Mouse (Mus musculus) embryonic fibroblast, embryonic 13.5 days (primary cell): Measurements from ENCODE around the gene Rgs6.

ENCODE experiments used
- CTCF ChIP-seq: IDR thresholded peaks from 2 replicates; pipeline ENCODE4 v1.5.1; 2011; ENCODE audit warnings: mild to moderate bottlenecking, control low read depth, low read length, moderate library complexity, borderline replicate concordance; ENCODE audit not compliant: insufficient read depth
- POLR2A ChIP-seq: IDR thresholded peaks from 2 replicates; pipeline ENCODE4 v1.6.1; 2011; ENCODE audit warnings: low read depth, mild to moderate bottlenecking, control low read depth, low read length, moderate library complexity

GRCm38 (mm10) chr12:82848304-82848872 lies 260.3 kb downstream of the Rgs6 start:
- no peak for TF ChIP-seq POLR2A
- no peak for TF ChIP-seq CTCF
